Mouse (Mus musculus) ES-Bruce4 (cell line): ENCODE measurements at regions not wholly inside any gene's neighbourhood (a gene's known extent, or its start where the extent isn't known, plus 50 kb on each side); places are given as distances from the start of the nearest gene placed in this dataset.

Experiments used
- CTCF ChIP-seq: IDR thresholded peaks from one replicate; pipeline ENCODE4 v1.8.1; 2011; ENCODE audit warnings: low read depth, low read length
- EP300 ChIP-seq: IDR thresholded peaks from 2 replicates; pipeline ENCODE4 v1.6.1; 2011; ENCODE audit warnings: low read depth, low read length; ENCODE audit not compliant: insufficient read depth
- POLR2A ChIP-seq: IDR thresholded peaks from one replicate; pipeline ENCODE4 v1.8.1; 2011; ENCODE audit warnings: low read length; ENCODE audit not compliant: insufficient read depth

- no peak for TF ChIP-seq CTCF
- TF ChIP-seq POLR2A, result no peak
- TF ChIP-seq EP300, result no peak
Measured at GRCm38 (mm10) chr1:14503193-14503800, 1589.8 kb downstream of the 4930444P10Rik start.
